Mouse (Mus musculus) liver, adult 2 months (tissue): ENCODE results near the gene Sh3pxd2b. TPM values are rescaled to one million over a fixed set of nuclear protein-coding genes. Genes with fewer than 3 reads are reported as not detected.

Source experiments
- DNase-seq: peaks from one replicate; pipeline ENCODE4 v3.0.0-alpha.2; 2011; ENCODE audit warnings: low read depth, low spot score; ENCODE audit errors: extremely low read depth
- H3K27ac ChIP-seq: fragments of 200-500 bp; replicated peaks from 2 replicates; pipeline ENCODE4 v1.5.1; 2012; ENCODE audit warnings: low read depth, mild to moderate bottlenecking, control low read depth, inconsistent platforms, low read length; ENCODE audit not compliant: insufficient read depth
- H3K27me3 ChIP-seq: fragments of 200-500 bp; 2 replicates; pipeline ENCODE4 v1.6.1; 2012; ENCODE audit warnings: mild to moderate bottlenecking, moderate library complexity, low read length, inconsistent platforms; ENCODE audit not compliant: control insufficient read depth, insufficient read depth
- H3K36me3 ChIP-seq: fragments of 200-500 bp; 2 replicates; pipeline ENCODE4 v1.6.1; 2012; ENCODE audit warnings: low read length, inconsistent platforms; ENCODE audit not compliant: control insufficient read depth, insufficient read depth
- H3K4me1 ChIP-seq: fragments of 200-500 bp; 2 replicates; pipeline ENCODE4 v1.6.1; 2011; ENCODE audit warnings: low read length; ENCODE audit not compliant: control insufficient read depth, insufficient read depth
- H3K4me3 ChIP-seq: fragments of 200-500 bp; 2 replicates; pipeline ENCODE4 v1.5.1; 2011; ENCODE audit warnings: low read depth, mild to moderate bottlenecking, control low read depth, low read length, moderate library complexity; ENCODE audit not compliant: insufficient read depth
- H3K79me2 ChIP-seq: fragments of 200-500 bp; 2 replicates; pipeline ENCODE4 v1.6.1; 2012; ENCODE audit warnings: inconsistent platforms, mild to moderate bottlenecking, low read length, moderate library complexity; ENCODE audit not compliant: control insufficient read depth, insufficient read depth
- H3K9ac ChIP-seq: fragments of 200-500 bp; 2 replicates; pipeline ENCODE4 v1.6.1; 2012; ENCODE audit warnings: low read depth, mild to moderate bottlenecking, control low read depth, inconsistent platforms, low read length
- CTCF ChIP-seq: fragments of 200-500 bp; IDR thresholded peaks from 2 replicates; pipeline ENCODE4 v1.5.1; 2011; ENCODE audit warnings: low read depth, low read length, control low read depth
- POLR2A ChIP-seq: fragments of 200-500 bp; IDR thresholded peaks from 2 replicates; pipeline ENCODE4 v1.6.1; 2011; ENCODE audit warnings: low read length, control low read depth; ENCODE audit not compliant: insufficient read depth; ENCODE audit errors: extremely low read depth
- WGBS: fragments of 180-500 bp; shearing (Covaris S2); methylation state at CpG from one replicate; pipeline ENCODE4 v1.1.7; 2018; 5-methylcytosine and 5-hydroxymethylcytosine counted together
- polyA plus RNA-seq: library from polyadenylated mRNA; depleted of rRNA; stranded (reverse); fragments of >200 nt; gene quantifications from 2 replicates; pipeline ENCODE4 v1.2.3, GENCODE M21; 2012
- total RNA-seq: library from RNA; depleted of rRNA; stranded (reverse); fragments of >200 nt; gene quantifications from 2 replicates; pipeline ENCODE4 v1.2.3, GENCODE M21; 2014

Gene Sh3pxd2b
- total and polyA plus RNA-seq, 2 experiments, result 0.18 to 0.23 TPM

GRCm38 (mm10) chr11:32333235-32333634, 14.4 kb upstream of the Sh3pxd2b start:
- Histone ChIP-seq H3K9ac (no peak overlapping the region), H3K4me1 (no peaks in the 10 kb centered on the region), H3K27ac (no peak overlapping the region), H3K27me3 (no peaks in the 10 kb centered on the region), H3K36me3 (no peaks in the 10 kb centered on the region), H3K4me3 (no peak overlapping the region), H3K79me2 (no peaks in the 10 kb centered on the region)
- TF ChIP-seq CTCF (no peak), POLR2A (no peak)
- WGBS, result 88% methylated on average over 2 of the region's 2 CpGs
- DNase-seq, result no peak

GRCm38 (mm10) chr11:32336435-32336907, 11.1 kb upstream of the Sh3pxd2b start:
- H3K36me3 ChIP-seq, result no peaks in the 10 kb centered on the region
- H3K79me2 ChIP-seq, result no peaks in the 10 kb centered on the region
- H3K27ac ChIP-seq, result no peak overlapping the region
- no peaks in the 10 kb centered on the region for H3K27me3 ChIP-seq
- no peak overlapping the region for H3K4me3 ChIP-seq
- H3K4me1 ChIP-seq, result peaks cover 8% of the 10 kb centered on the region; the same call in 1 of the 2 replicates
- no peak for TF ChIP-seq POLR2A
- 94% methylated on average over 6 of the region's 6 CpGs for WGBS
- H3K9ac ChIP-seq, result no peak overlapping the region
- no peak for DNase-seq

DNA sequence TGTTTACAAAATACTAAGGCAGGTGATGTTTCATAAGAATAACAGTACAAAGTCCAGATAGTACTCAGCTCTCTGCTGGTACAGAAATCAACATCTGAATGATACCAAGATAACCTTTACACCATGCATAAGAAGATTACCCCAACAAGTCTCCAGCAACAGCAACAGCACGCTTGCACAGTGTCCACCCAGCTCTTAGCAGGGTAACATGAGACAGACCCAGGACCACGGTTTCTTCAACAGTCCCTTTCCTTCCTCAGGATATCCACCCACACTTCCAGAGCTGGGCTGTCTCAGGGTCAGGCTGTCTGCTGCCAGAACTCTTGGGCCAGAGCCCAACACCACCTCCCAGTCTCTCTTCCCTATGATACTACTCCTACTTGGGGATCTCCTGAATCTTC, 8.5 kb upstream of the Sh3pxd2b start:
- Histone ChIP-seq H3K27ac (no peak overlapping the region), H3K4me1 (peaks cover 8% of the 10 kb centered on the region; the same call in 1 of the 2 replicates), H3K9ac (no peak overlapping the region), H3K36me3 (no peaks in the 10 kb centered on the region), H3K27me3 (no peaks in the 10 kb centered on the region), H3K4me3 (no peak overlapping the region), H3K79me2 (no peaks in the 10 kb centered on the region)
- peak; percentile 72 for DNase-seq
- no peak for TF ChIP-seq CTCF
- no peak for TF ChIP-seq POLR2A
- 16% methylated on average over 2 of the region's 2 CpGs for WGBS

- TF ChIP-seq POLR2A (no peak), CTCF (peak; percentile 84)
- no peaks in the 10 kb centered on the region for H3K27me3 ChIP-seq
- no peak overlapping the region for H3K9ac ChIP-seq
- WGBS, result 50% methylated on average over 17 of the region's 17 CpGs
- H3K4me3 ChIP-seq, result no peak overlapping the region
- H3K27ac ChIP-seq, result no peak overlapping the region
- no peaks in the 10 kb centered on the region for H3K36me3 ChIP-seq
- peaks cover 8% of the 10 kb centered on the region; the same call in 1 of the 2 replicates for H3K4me1 ChIP-seq
- no peaks in the 10 kb centered on the region for H3K79me2 ChIP-seq
- no peak for DNase-seq
Measured at GRCm38 (mm10) chr11:32340476-32341473, 6.8 kb upstream of the Sh3pxd2b start.

- WGBS, result 25% methylated on average over 2 of the region's 2 CpGs
- Histone ChIP-seq H3K27ac (no peak overlapping the region), H3K4me3 (no peak overlapping the region), H3K4me1 (peaks cover 8% of the 10 kb centered on the region; the same call in 1 of the 2 replicates), H3K36me3 (no peaks in the 10 kb centered on the region), H3K27me3 (no peaks in the 10 kb centered on the region), H3K9ac (no peak overlapping the region), H3K79me2 (no peaks in the 10 kb centered on the region)
- TF ChIP-seq POLR2A (no peak), CTCF (peak; percentile 94)
- peak; percentile 40 for DNase-seq
Measured at GRCm38 (mm10) chr11:32342770-32343191, 4.8 kb upstream of the Sh3pxd2b start.

DNA sequence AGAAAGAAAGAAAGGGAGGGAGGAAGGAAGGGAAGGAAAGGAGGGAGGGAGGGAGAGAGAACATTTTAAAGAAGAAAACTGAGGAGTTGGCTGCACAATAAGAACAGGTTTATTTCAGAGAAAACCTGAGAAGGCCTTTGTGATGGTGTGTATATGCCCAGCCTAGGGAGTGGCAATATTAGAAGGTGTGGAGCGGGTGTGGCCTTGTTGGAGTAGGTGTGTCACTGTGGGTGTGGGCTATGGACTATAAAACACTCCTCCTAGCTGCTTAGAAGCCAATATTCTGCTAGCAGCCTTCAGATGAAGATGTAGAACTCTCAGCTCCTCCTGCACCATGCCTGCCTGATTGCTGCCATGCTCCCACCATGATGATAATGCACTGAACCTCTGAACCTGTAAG, 4.3 kb upstream of the Sh3pxd2b start:
- Histone ChIP-seq H3K4me1 (peaks cover 9% of the 10 kb centered on the region; the same call in 1 of the 2 replicates), H3K27ac (no peak overlapping the region), H3K4me3 (no peak overlapping the region), H3K36me3 (no peaks in the 10 kb centered on the region), H3K9ac (no peak overlapping the region), H3K79me2 (no peaks in the 10 kb centered on the region), H3K27me3 (0 out of 2 replicates have a peak, but pooled peaks cover 3% of the 10 kb centered on the region)
- TF ChIP-seq POLR2A (no peak), CTCF (no peak)
- DNase-seq, result no peak
- 96% methylated on average over 1 of the region's 1 CpGs for WGBS
